Mouse (Mus musculus) ES-Bruce4 (cell line): ENCODE measurements around the gene Eif3i.

Source experiments
- CTCF ChIP-seq: IDR thresholded peaks from one replicate; pipeline ENCODE4 v1.8.1; 2011; ENCODE audit warnings: low read depth, low read length
- EP300 ChIP-seq: IDR thresholded peaks from 2 replicates; pipeline ENCODE4 v1.6.1; 2011; ENCODE audit warnings: low read depth, low read length; ENCODE audit not compliant: insufficient read depth

DNA sequence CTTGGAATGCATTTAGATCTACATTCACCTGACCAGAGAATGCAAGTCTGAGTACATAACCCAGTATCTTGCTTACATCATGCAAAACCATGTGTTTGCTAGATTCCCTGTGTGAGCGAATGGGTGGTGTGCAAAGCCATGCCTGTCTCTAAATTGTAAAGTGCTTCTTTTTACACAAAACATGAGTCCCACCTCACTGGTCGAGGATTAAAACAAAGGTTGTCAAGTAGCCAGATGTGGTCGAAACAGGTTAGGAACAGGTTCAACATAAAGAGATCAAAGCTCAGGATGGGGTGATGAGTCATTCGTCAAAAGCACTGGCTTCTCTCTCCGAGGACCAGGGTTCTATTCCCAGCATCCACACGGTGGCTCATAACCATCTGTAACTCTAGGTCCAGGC lies 35.3 kb downstream of the Eif3i start:
- TF ChIP-seq EP300 (no peak), CTCF (no peak)
